Mouse (Mus musculus) CH12.LX (cell line): ENCODE measurements around the gene Nup88. TPM values are rescaled to one million over a fixed set of nuclear protein-coding genes. Genes with fewer than 3 reads are reported as not detected.

Experiments used
- DNase-seq: peaks from one replicate; pipeline ENCODE4 v3.0.0-alpha.2; 2013; ENCODE audit errors: extremely low read depth
- H3K27ac ChIP-seq: 2 replicates; pipeline ENCODE4 v1.5.1; 2012; ENCODE audit warnings: low read depth, mild to moderate bottlenecking, control low read depth, moderate library complexity; ENCODE audit not compliant: insufficient read depth
- H3K27me3 ChIP-seq: replicated peaks from 2 replicates; pipeline ENCODE3; 2012; ENCODE audit warnings: inconsistent platforms
- H3K36me3 ChIP-seq, 2 experiments: replicated peaks in 1 of 2; 2 replicates each; pipeline versions ENCODE3 to v1.6.1; 2012; ENCODE audit warnings: inconsistent platforms in 1 of 2, low read length in 1 of 2, mild to moderate bottlenecking in 1 of 2, mixed read lengths in 1 of 2, moderate library complexity in 1 of 2; ENCODE audit not compliant: control insufficient read depth in 1 of 2, insufficient read depth in 1 of 2
- H3K4me1 ChIP-seq, 2 experiments: 2 replicates each; pipeline ENCODE4 v1.6.1; 2012; ENCODE audit warnings: inconsistent platforms in 1 of 2, moderate library complexity in 1 of 2; ENCODE audit not compliant: insufficient read depth in 2 of 2, control insufficient read depth in 1 of 2
- H3K4me2 ChIP-seq: 2 replicates; pipeline ENCODE4 v1.6.1; 2012; ENCODE audit warnings: low read depth, mild to moderate bottlenecking, control low read depth; ENCODE audit not compliant: poor library complexity, insufficient read depth, severe bottlenecking
- H3K4me3 ChIP-seq, 3 experiments: fragments of 150-350 bp in 1 of 3; sonication (generic) in 1 of 3; replicated peaks in 1 of 3; 2 replicates each; pipeline versions ENCODE3 to v1.5.1; 2011 to 2012; ENCODE audit warnings: low read depth in 2 of 3, low read length in 2 of 3, mild to moderate bottlenecking in 2 of 3, moderate library complexity in 2 of 3, control low read depth in 1 of 3, improper control_type of control experiment in 1 of 3, inconsistent platforms in 1 of 3, mixed read lengths in 1 of 3; ENCODE audit not compliant: poor library complexity in 1 of 3
- H3K79me2 ChIP-seq: replicated peaks from 2 replicates; pipeline ENCODE4 v1.6.1; 2012; ENCODE audit warnings: mild to moderate bottlenecking, moderate library complexity; ENCODE audit not compliant: control insufficient read depth, poor library complexity, insufficient read depth, severe bottlenecking; ENCODE audit errors: extremely low read depth
- H3K9ac ChIP-seq: 2 replicates; pipeline ENCODE4 v1.6.1; 2012; ENCODE audit warnings: low read depth, mild to moderate bottlenecking, control low read depth, moderate library complexity; ENCODE audit not compliant: insufficient read depth
- H3K9me3 ChIP-seq: replicated peaks from 2 replicates; pipeline ENCODE3; 2012; ENCODE audit warnings: low read length, inconsistent platforms, mixed read lengths
- BHLHE40 ChIP-seq: IDR thresholded peaks from 2 replicates; pipeline ENCODE4 v1.6.1; 2011; ENCODE audit warnings: mild to moderate bottlenecking, low read depth, low read length, improper control_type of control experiment
- CHD1 ChIP-seq: IDR thresholded peaks from 2 replicates; pipeline ENCODE4 v1.6.1; 2012; ENCODE audit warnings: low read depth, low read length, improper control_type of control experiment, inconsistent platforms
- CHD2 ChIP-seq: IDR thresholded peaks from 2 replicates; pipeline ENCODE4 v1.6.1; 2011; ENCODE audit warnings: low read length, improper control_type of control experiment
- E2F4 ChIP-seq: IDR thresholded peaks from 2 replicates; pipeline ENCODE4 v1.6.1; 2011; ENCODE audit warnings: low read depth, low read length, improper control_type of control experiment; ENCODE audit not compliant: insufficient replicate concordance
- ELF1 ChIP-seq: IDR thresholded peaks from 2 replicates; pipeline ENCODE4 v1.6.1; 2014; ENCODE audit warnings: low read depth, mild to moderate bottlenecking, inconsistent platforms, low read length, improper control_type of control experiment
- ETS1 ChIP-seq: conservative IDR thresholded peaks from 2 replicates; pipeline ENCODE4 v1.6.1; 2012; ENCODE audit warnings: low read depth, mild to moderate bottlenecking, inconsistent platforms, low read length, improper control_type of control experiment, moderate library complexity
- GABPA ChIP-seq: IDR thresholded peaks from 2 replicates; pipeline ENCODE4 v1.6.1; 2012; ENCODE audit warnings: low read depth, low read length, improper control_type of control experiment, inconsistent platforms; ENCODE audit not compliant: insufficient replicate concordance
- HCFC1 ChIP-seq: IDR thresholded peaks from 2 replicates; pipeline ENCODE4 v1.6.1; 2012; ENCODE audit warnings: low read depth, mild to moderate bottlenecking, inconsistent platforms, low read length, improper control_type of control experiment
- IRF4 ChIP-seq: IDR thresholded peaks from 2 replicates; pipeline ENCODE4 v1.6.1; 2014; ENCODE audit warnings: low read depth, mild to moderate bottlenecking, inconsistent platforms, low read length, improper control_type of control experiment
- JUND ChIP-seq: conservative IDR thresholded peaks from 2 replicates; pipeline ENCODE4 v1.6.1; 2011; ENCODE audit warnings: low read depth, low read length, improper control_type of control experiment
- KAT2A ChIP-seq: IDR thresholded peaks from 2 replicates; pipeline ENCODE4 v1.6.1; 2012; ENCODE audit warnings: low read length, improper control_type of control experiment, inconsistent platforms; ENCODE audit not compliant: insufficient replicate concordance
- MAFK ChIP-seq: IDR thresholded peaks from 2 replicates; pipeline ENCODE4 v1.6.1; 2011; ENCODE audit warnings: low read length, improper control_type of control experiment; ENCODE audit not compliant: insufficient replicate concordance
- MAX ChIP-seq: IDR thresholded peaks from 2 replicates; pipeline ENCODE4 v1.6.1; 2011; ENCODE audit warnings: low read length, improper control_type of control experiment
- MAZ ChIP-seq: IDR thresholded peaks from 2 replicates; pipeline ENCODE4 v1.6.1; 2012; ENCODE audit warnings: low read depth, mild to moderate bottlenecking, inconsistent platforms, low read length, improper control_type of control experiment, moderate library complexity
- MEF2A ChIP-seq: IDR thresholded peaks from 2 replicates; pipeline ENCODE4 v1.6.1; 2014; ENCODE audit warnings: low read depth, mild to moderate bottlenecking, inconsistent platforms, low read length, improper control_type of control experiment, borderline replicate concordance
- MYC ChIP-seq: IDR thresholded peaks from 2 replicates; pipeline ENCODE4 v1.6.1; 2011; ENCODE audit warnings: low read depth, mild to moderate bottlenecking, improper control_type of control experiment, low read length
- NELFE ChIP-seq: IDR thresholded peaks from 2 replicates; pipeline ENCODE4 v1.6.1; 2011; ENCODE audit warnings: low read depth, low read length, improper control_type of control experiment
- NRF1 ChIP-seq: IDR thresholded peaks from 2 replicates; pipeline ENCODE4 v1.6.1; 2014; ENCODE audit warnings: low read depth, mild to moderate bottlenecking, inconsistent platforms, low read length, improper control_type of control experiment, moderate library complexity
- PAX5 ChIP-seq: IDR thresholded peaks from 2 replicates; pipeline ENCODE4 v1.6.1; 2012; ENCODE audit warnings: low read length, inconsistent platforms, mixed read lengths
- POLR2AphosphoS2 ChIP-seq: IDR thresholded peaks from 2 replicates; pipeline ENCODE4 v1.6.1; 2011; ENCODE audit warnings: low read depth, low read length, improper control_type of control experiment
- RAD21 ChIP-seq: IDR thresholded peaks from 2 replicates; pipeline ENCODE4 v1.6.1; 2011; ENCODE audit warnings: low read depth, mild to moderate bottlenecking, low read length, improper control_type of control experiment, moderate library complexity
- RCOR1 ChIP-seq: conservative IDR thresholded peaks from 2 replicates; pipeline ENCODE4 v1.6.1; 2012; ENCODE audit warnings: low read depth, mild to moderate bottlenecking, inconsistent platforms, low read length, improper control_type of control experiment
- SIN3A ChIP-seq: IDR thresholded peaks from 2 replicates; pipeline ENCODE4 v1.6.1; 2012; ENCODE audit warnings: low read length, improper control_type of control experiment, inconsistent platforms
- SMC3 ChIP-seq: IDR thresholded peaks from 2 replicates; pipeline ENCODE4 v1.6.1; 2011; ENCODE audit warnings: low read depth, low read length, improper control_type of control experiment
- TBP ChIP-seq: conservative IDR thresholded peaks from 2 replicates; pipeline ENCODE4 v1.6.1; 2011; ENCODE audit warnings: low read depth, low read length, improper control_type of control experiment
- TCF12 ChIP-seq: IDR thresholded peaks from 2 replicates; pipeline ENCODE4 v1.6.1; 2014; ENCODE audit warnings: low read depth, mild to moderate bottlenecking, inconsistent platforms, low read length, improper control_type of control experiment
- UBTF ChIP-seq: IDR thresholded peaks from 2 replicates; pipeline ENCODE4 v1.6.1; 2012; ENCODE audit warnings: low read depth, mild to moderate bottlenecking, inconsistent platforms, low read length, improper control_type of control experiment, moderate library complexity
- USF1 ChIP-seq: IDR thresholded peaks from 2 replicates; pipeline ENCODE4 v1.6.1; 2014; ENCODE audit warnings: low read depth, mild to moderate bottlenecking, inconsistent platforms, low read length, improper control_type of control experiment
- USF2 ChIP-seq: conservative IDR thresholded peaks from 2 replicates; pipeline ENCODE4 v1.6.1; 2011; ENCODE audit warnings: low read depth, low read length, improper control_type of control experiment
- ZMIZ1 ChIP-seq: IDR thresholded peaks from 2 replicates; pipeline ENCODE4 v1.6.1; 2012; ENCODE audit warnings: low read depth, mild to moderate bottlenecking, inconsistent platforms, low read length, improper control_type of control experiment
- dilution Hi-C: fragments of 300-500 bp; cut with MboI; formaldehyde crosslinking; loops from 2 replicates; pipeline ENCODE4 v1.14.3; 2020; ENCODE audit warnings: low sequenced_read_pairs; ENCODE audit not compliant: extremely low pct_unique_long_range_greater_than_20kb, extremely low pct_ligation_motif_present
- in situ Hi-C: fragments of 300-500 bp; cut with MboI; formaldehyde crosslinking; loops from 3 replicates; pipeline ENCODE4 v1.14.3; 2019; ENCODE audit warnings: low sequenced_read_pairs, low pct_ligation_motif_present, low pct_unique_long_range_greater_than_20kb, mixed read lengths
- polyA plus RNA-seq: library from polyadenylated mRNA; unstranded; fragments of >175 nt; gene quantifications from 2 replicates; pipeline ENCODE4 v1.2.1, GENCODE M21; 2012; ENCODE audit warnings: low read depth; ENCODE audit not compliant: insufficient read length
- total RNA-seq, 2 experiments: library from RNA; depleted of rRNA; stranded (reverse); fragments of 300-350 nt in 1 of 2; fragments of >200 nt in 1 of 2; gene quantifications; 2 replicates each; pipeline ENCODE4 v1.2.3; 2012 to 2014

Nup88 gene
- total and polyA plus RNA-seq, 3 experiments, result 125 to 208 (median 193) TPM

- TF ChIP-seq KAT2A, result no peak
- TF ChIP-seq MEF2A, result no peak
- TF ChIP-seq E2F4, result no peak
- TF ChIP-seq POLR2AphosphoS2, result no peak
- no peak for TF ChIP-seq JUND
- TF ChIP-seq UBTF, result no peak
- TF ChIP-seq USF2, result no peak
- TF ChIP-seq CHD2, result no peak
- no peak for TF ChIP-seq BHLHE40
- no peak for TF ChIP-seq CHD1
- TF ChIP-seq RAD21, result no peak
- TF ChIP-seq MYC, result no peak
- TF ChIP-seq PAX5, result no peak
- TF ChIP-seq HCFC1, result no peak
- TF ChIP-seq TBP, result no peak
- no peak for TF ChIP-seq SMC3
- TF ChIP-seq ETS1, result no peak
- peaks cover 39 to 61% of the 10 kb centered on the region in 2 experiments for H3K36me3 ChIP-seq
- dilution Hi-C loops, result no loop called here
Observed at GRCm38 (mm10) chr11:71001167-71001566, 31.4 kb upstream of the Nup88 start.

GRCm38 (mm10) chr11:70982557-70983228 lies 12.9 kb upstream of the Nup88 start, which contains the start of gene C1qbp:
Gene C1qbp, minus strand, starts transcription at chr11:70983026.
- in situ Hi-C loops, result no loop called here
- Histone ChIP-seq H3K27ac (peak within 1 kb of the TSS; percentile 26), H3K4me2 (peak within 1 kb of the TSS; percentile 78), H3K27me3 (no peaks in the 10 kb centered on the region), H3K36me3 (peaks cover 64 to 77% of the 10 kb centered on the region in 2 experiments), H3K9ac (peak within 1 kb of the TSS; percentile 93), H3K79me2 (peaks cover 41% of the 10 kb centered on the region), H3K9me3 (no peaks in the 10 kb centered on the region), H3K4me3 (peak within 1 kb of the TSS; percentile 70 to 88 (median 84)), H3K4me1 (peaks cover 16 to 36% of the 10 kb centered on the region in 2 experiments)
- dilution Hi-C loops, result no loop called here
- peak; percentile 91 for DNase-seq
- TF ChIP-seq ELF1, result peak; percentile 77
- TF ChIP-seq TCF12, result peak; percentile 96
- TF ChIP-seq MAZ, result peak; percentile 97
- TF ChIP-seq BHLHE40, result peak; percentile 97
- TF ChIP-seq TBP, result peak; percentile 62; the same call in 1 of the 2 replicates
- TF ChIP-seq NELFE, result peak; percentile 71
- TF ChIP-seq E2F4, result no peak
- TF ChIP-seq ZMIZ1, result 0 out of 2 replicates have a peak, but pooled peaks have one; percentile 24
- peak; percentile 91; the same call in 1 of the 2 replicates for TF ChIP-seq UBTF
- no peak for TF ChIP-seq POLR2AphosphoS2
- peak; percentile 74 for TF ChIP-seq USF1
- TF ChIP-seq HCFC1, result peak; percentile 93
- no peak; the same call in 1 of the 2 replicates for TF ChIP-seq USF2
- peak; percentile 94 for TF ChIP-seq MAX
- TF ChIP-seq CHD2, result no peak
- TF ChIP-seq SIN3A, result peak; percentile 81; the same call in 1 of the 2 replicates
- 0 out of 2 replicates have a peak, but pooled peaks have one; percentile 20 for TF ChIP-seq ETS1
- TF ChIP-seq MAFK, result no peak
- peak; percentile 95 for TF ChIP-seq GABPA
- no peak; the same call in 1 of the 2 replicates for TF ChIP-seq MEF2A
- TF ChIP-seq RCOR1, result no peak
- TF ChIP-seq IRF4, result peak; percentile 45; the same call in 1 of the 2 replicates
- TF ChIP-seq NRF1, result no peak; the same call in 1 of the 2 replicates

More at GRCm38 (mm10) chr11:71001167-71001566, 31.4 kb upstream of the Nup88 start:
- Histone ChIP-seq H3K9ac (no peak overlapping the region), H3K4me2 (no peak overlapping the region), H3K4me1 (peaks cover 7 to 28% of the 10 kb centered on the region in 2 experiments), H3K4me3 (no peak overlapping the region), H3K27me3 (no peaks in the 10 kb centered on the region), H3K27ac (no peak overlapping the region), H3K79me2 (peaks cover 34% of the 10 kb centered on the region), H3K9me3 (no peaks in the 10 kb centered on the region)
- no peak for DNase-seq
- in situ Hi-C loops, result no loop called here
